Mouse (Mus musculus) NIH3T3 (cell line): ENCODE measurements at regions not wholly inside any gene's neighbourhood (a gene's known extent, or its start where the extent isn't known, plus 50 kb on each side); places are given as distances from the start of the nearest gene placed in this dataset.
A peak's percentile ranks its signal among the peaks of the same experiment; 100 is the strongest.

Source experiments
- DNase-seq: peaks from one replicate; pipeline ENCODE4 v3.0.0-alpha.2; 2012; ENCODE audit warnings: low read depth

- no peak for DNase-seq
These were observed 146.4 kb downstream of the Fndc1 start for GRCm38 (mm10) chr17:7680658-7681057.

GRCm38 (mm10) chr17:7679786-7680185 lies 147.3 kb downstream of the Fndc1 start:
- DNase-seq: no peak

- DNase-seq: no peak
These were observed 148.2 kb downstream of the Fndc1 start for GRCm38 (mm10) chr17:7678898-7679297.

GRCm38 (mm10) chr17:7677796-7678195 lies 149.3 kb downstream of the Fndc1 start:
- no peak for DNase-seq

GRCm38 (mm10) chr17:7677301-7677700 lies 149.8 kb downstream of the Fndc1 start:
- DNase-seq: no peak

GRCm38 (mm10) chr17:7676776-7677175 lies 150.3 kb downstream of the Fndc1 start:
- no peak for DNase-seq

GRCm38 (mm10) chr17:7674511-7674910 lies 152.6 kb downstream of the Fndc1 start:
- no peak for DNase-seq

- DNase-seq: no peak
These were observed 159.3 kb downstream of the Fndc1 start for GRCm38 (mm10) chr17:7667826-7668225.

GRCm38 (mm10) chr17:7666781-7667398 lies 160.2 kb downstream of the Fndc1 start:
- DNase-seq: no peak

- no peak for DNase-seq
These were observed 160.9 kb downstream of the Fndc1 start for GRCm38 (mm10) chr17:7666207-7666606.

- no peak for DNase-seq
These were observed 161.4 kb downstream of the Fndc1 start for GRCm38 (mm10) chr17:7665686-7666085.

GRCm38 (mm10) chr17:7663896-7664880 lies 162.9 kb downstream of the Fndc1 start:
- no peak for DNase-seq

GRCm38 (mm10) chr17:7656503-7656902 lies 170.6 kb downstream of the Fndc1 start:
- peak; percentile 24 for DNase-seq

GRCm38 (mm10) chr17:7655966-7656365 lies 171.1 kb downstream of the Fndc1 start:
- DNase-seq: no peak

GRCm38 (mm10) chr17:7654064-7654564 lies 173.0 kb downstream of the Fndc1 start:
- DNase-seq: no peak

- no peak for DNase-seq
These were observed 175.1 kb downstream of the Fndc1 start for GRCm38 (mm10) chr17:7652037-7652436.

- DNase-seq: peak; percentile 14
These were observed 176.7 kb downstream of the Fndc1 start for GRCm38 (mm10) chr17:7650417-7650816.

- no peak for DNase-seq
These were observed 182.1 kb downstream of the Fndc1 start for GRCm38 (mm10) chr17:7644857-7645481.

GRCm38 (mm10) chr17:7643640-7644039 lies 183.5 kb downstream of the Fndc1 start:
- DNase-seq: no peak

- peak; percentile 11 for DNase-seq
These were observed 184.6 kb downstream of the Fndc1 start for GRCm38 (mm10) chr17:7642442-7642887.

GRCm38 (mm10) chr17:7634291-7634664 lies 192.8 kb downstream of the Fndc1 start:
- no peak for DNase-seq
